In genomic region chr1:51930584-51930983, GRCm38 (mm10) we compare ENCODE assay signal across 9 mouse cellular contexts. TPM values are rescaled to one million over a fixed set of nuclear protein-coding genes. Genes with fewer than 3 reads are reported as not detected.
DNase-seq lines count a peak whose midpoint lies in the region; ATAC-seq lines count a peak whose summit lies in the region.
"Had no signal": no experiment of that assay in that cellular context is flagged by ENCODE, and none has a peak within 500 bp of the region (broad histone marks: within the 10 kb centered on the region; RNA-seq: fewer than 3 reads in every experiment).

No protein-coding gene starts in this region.

- 57% methylated on average over 5 of the region's 5 CpGs for WGBS in heart, embryonic 12.5 days
- 39% methylated on average over 5 of the region's 5 CpGs for WGBS in lung, embryonic 15.5 days

- H3K4me1 ChIP-seq in heart, embryonic 12.5 days (replicated peaks), result peaks cover 41% of the 10 kb centered on the region
- peaks cover 17% of the 10 kb centered on the region for H3K4me1 ChIP-seq in lung, embryonic 15.5 days

- no peak overlapping the region for H3K9ac ChIP-seq in heart, embryonic 12.5 days
- H3K9ac ChIP-seq in lung, embryonic 15.5 days, result no peak overlapping the region

- ATAC-seq in heart, embryonic 12.5 days (ENCODE audit: insufficient number of reproducible peaks, low FRiP score), result no peak
- ATAC-seq in lung, embryonic 15.5 days (ENCODE audit: borderline replicate concordance, extremely low read depth, low FRiP score, low TSS enrichment), result no peak
- peak; percentile 55 to 75 for ATAC-seq in hematopoietic stem cell, adult 5-6 weeks (replicated peaks in 1 of 2; ENCODE audit: insufficient read depth in 1 of 2, low FRiP score in 2 of 2, low TSS enrichment in 1 of 2, low read depth in 1 of 2, poor library complexity in 2 of 2, severe bottlenecking in 2 of 2)
- no peak for ATAC-seq in cerebellum, adult (ENCODE audit: insufficient number of reproducible peaks, low FRiP score, low TSS enrichment)

- no peak overlapping the region for H3K4me2 ChIP-seq in heart, embryonic 12.5 days
- no peak overlapping the region for H3K4me2 ChIP-seq in lung, embryonic 15.5 days

- no peak overlapping the region for H3K4me3 ChIP-seq in heart, embryonic 12.5 days
- H3K4me3 ChIP-seq in lung, embryonic 15.5 days, result no peak overlapping the region
- H3K4me3 ChIP-seq: hindbrain, embryonic 10.5 days had no signal

- no peak overlapping the region for H3K27ac ChIP-seq in heart, embryonic 12.5 days (ENCODE audit: poor library complexity, severe bottlenecking)
- 0 out of 2 replicates have a peak overlapping the region, but pooled peaks have one; percentile 8 for H3K27ac ChIP-seq in lung, embryonic 15.5 days
- H3K27ac ChIP-seq: hindbrain, embryonic 10.5 days had no signal

- intact Hi-C loops in gastrocnemius, postnatal 36 days (cut with DNase I), result no loop called here

- no peaks in the 10 kb centered on the region for H3K27me3 ChIP-seq in heart, embryonic 12.5 days (replicated peaks)
- H3K27me3 ChIP-seq in lung, embryonic 15.5 days, result no peaks in the 10 kb centered on the region

- H3K36me3 ChIP-seq in heart, embryonic 12.5 days, result no peaks in the 10 kb centered on the region
- H3K36me3 ChIP-seq in lung, embryonic 15.5 days, result no peaks in the 10 kb centered on the region
- H3K36me3 ChIP-seq: hindbrain, embryonic 10.5 days had no signal

- DNase-seq in heart, adult 8-10 months (ENCODE audit: low spot score), result peak; percentile 50
- no peak for DNase-seq in lung, adult 18-20 months
- peak; percentile 21 for DNase-seq in skeletal muscle tissue, adult 2 months (ENCODE audit: low read depth, low spot score)
- no peak for DNase-seq in gastrocnemius, postnatal 36 days

- H3K9me3 ChIP-seq in heart, embryonic 12.5 days (replicated peaks), result no peaks in the 10 kb centered on the region
- H3K9me3 ChIP-seq in lung, embryonic 15.5 days, result no peaks in the 10 kb centered on the region
- H3K9me3 ChIP-seq: hindbrain, embryonic 10.5 days had no signal

RNA-seq across cellular contexts. Expression of gene Myo1b, which starts 14.7 kb away (rescaled TPM):
- total RNA-seq in heart, adult 8-10 months (2022), result 10 to 100 TPM; 20.4 to 24.5 (median 20.7) TPM
- polyA plus RNA-seq in heart, embryonic 12.5 days (2016; fragmentation: Nextera tagmentation; extraction: Ambion mirVana), result 36.5 and 38.1 TPM in 2 replicates
- polyA plus RNA-seq in lung, embryonic 15.5 days (2015; fragmentation: Nextera tagmentation; extraction: Ambion mirVana), result 87.0 and 89.4 TPM in 2 replicates
- 2.3 and 2.7 TPM in 2 replicates for total RNA-seq in hematopoietic stem cell, adult 5-6 weeks (2017)
- 10 to 100 TPM in 1 of 2 experiments, 1 to 10 TPM in 1; 8.9 to 13.0 TPM for total RNA-seq in gastrocnemius, postnatal 36 days (2021)

RNA-seq across cellular contexts. Expression of gene Stat4, which starts 56.4 kb away (rescaled TPM):
- total RNA-seq in heart, adult 8-10 months (2022), result under 1 TPM in 2 of 4 experiments, not detected in 2; 0.28 to 0.35 TPM
- polyA plus RNA-seq in heart, embryonic 12.5 days (2016; fragmentation: Nextera tagmentation; extraction: Ambion mirVana), result 2.6 and 3.5 TPM in 2 replicates
- 2.2 and 3.3 TPM in 2 replicates for polyA plus RNA-seq in lung, embryonic 15.5 days (2015; fragmentation: Nextera tagmentation; extraction: Ambion mirVana)
- total RNA-seq in hematopoietic stem cell, adult 5-6 weeks (2017), result 84.6 and 99.7 TPM in 2 replicates
- total RNA-seq in gastrocnemius, postnatal 36 days (2021), result under 1 TPM in 1 of 2 experiments, not detected in 1; 0.18 TPM

Comparison
In these comparisons a context has a peak if more than half of its experiments do, and no peak if none do; other contexts are left out.
1. DNase-seq: peak in heart, adult 8-10 months (single experiment) and skeletal muscle tissue, adult 2 months (single experiment); none in lung, adult 18-20 months (0 of 2) and gastrocnemius, postnatal 36 days (0 of 2).
2. ATAC-seq: peak in hematopoietic stem cell, adult 5-6 weeks (2 of 2); none in heart, embryonic 12.5 days (single experiment), lung, embryonic 15.5 days (single experiment) and cerebellum, adult (single experiment).
3. RNA of gene Stat4, which starts 56.4 kb away (total RNA-seq): 84.6 to 99.7 TPM in hematopoietic stem cell, adult 5-6 weeks; 0.28 to 0.35 TPM in heart, adult 8-10 months and 0.18 TPM in gastrocnemius, postnatal 36 days; every median in the first group is over 10 times any median in the second.